Mouse (Mus musculus) forelimb bud, embryonic 11.5 days (tissue): Measurements from ENCODE around the gene Mrps7.

Experiments
- DNase-seq: peaks from one replicate; pipeline ENCODE4 v3.0.0-alpha.2; 2012; ENCODE audit warnings: low read depth, low spot score

Mrps7 gene

DNA sequence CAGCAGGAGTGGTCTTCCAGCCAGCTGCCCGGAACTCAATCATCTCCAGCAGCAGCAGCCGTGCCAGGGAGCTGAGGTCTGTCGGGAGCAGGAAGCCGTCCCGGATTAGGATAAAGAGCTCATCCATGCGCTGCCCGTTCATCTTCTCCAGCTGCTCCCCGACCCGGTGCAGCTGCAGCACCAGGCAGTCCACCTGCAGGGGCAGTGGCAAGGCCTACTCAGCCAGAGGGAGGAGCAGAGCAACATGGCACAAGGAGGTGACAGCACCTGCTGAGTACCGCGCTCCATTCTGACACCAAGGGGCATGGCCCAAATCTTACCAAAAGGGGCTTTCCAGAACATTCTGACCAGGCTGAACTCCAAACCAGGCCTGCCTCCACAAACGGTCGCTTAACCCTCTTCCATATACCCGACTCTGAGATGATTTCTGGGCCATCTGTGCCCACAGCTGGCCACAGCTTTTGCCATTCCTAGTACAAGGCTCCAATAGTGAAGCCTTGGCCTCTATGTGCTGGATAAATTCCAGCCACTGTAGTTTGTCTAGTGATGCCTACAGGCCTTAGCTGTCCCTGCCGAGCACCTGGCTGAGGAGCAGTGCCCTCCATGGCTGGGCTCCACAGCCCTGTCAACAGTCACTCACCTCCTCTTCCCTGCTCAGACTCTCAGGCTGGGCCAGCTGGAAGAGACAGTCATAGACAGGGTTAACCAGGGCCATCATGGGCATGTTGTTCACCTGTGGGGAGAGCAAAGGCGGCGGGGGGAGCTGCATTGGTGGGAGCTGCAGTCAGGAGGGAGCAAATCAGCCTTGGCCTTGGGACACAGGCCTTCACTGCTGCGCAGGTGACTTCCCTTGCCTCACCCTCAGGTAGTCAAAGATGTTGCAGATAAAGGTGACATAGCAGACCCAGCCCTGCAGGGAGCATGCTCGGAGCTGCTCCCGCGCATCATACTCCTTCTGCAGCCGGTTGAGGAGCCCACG lies 5.0 kb downstream of the Mrps7 start:
- DNase-seq = no peak

DNA sequence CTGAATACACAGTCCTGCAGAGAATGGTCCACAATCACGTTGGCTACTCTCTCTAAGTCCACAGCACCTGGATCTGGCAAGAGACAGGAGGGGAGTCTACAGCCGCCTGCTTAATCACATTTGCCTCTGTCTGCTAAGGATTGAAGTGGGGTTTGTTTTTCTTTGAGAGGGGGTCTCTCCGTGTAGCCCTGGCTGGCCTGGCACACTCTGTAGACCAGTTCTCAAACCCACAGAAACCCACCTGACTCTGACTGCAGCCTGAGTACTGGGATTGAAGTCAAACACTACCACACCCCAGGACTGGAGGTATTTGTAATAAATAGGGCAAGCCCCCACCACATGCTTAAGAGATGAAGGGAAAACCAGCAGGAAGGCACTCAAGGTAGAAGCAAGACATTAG lies 5.9 kb downstream of the Mrps7 start:
- DNase-seq = no peak

- no peak for DNase-seq
Measured at GRCm38 (mm10) chr11:115611173-115611572, 7.4 kb downstream of the Mrps7 start.

DNA sequence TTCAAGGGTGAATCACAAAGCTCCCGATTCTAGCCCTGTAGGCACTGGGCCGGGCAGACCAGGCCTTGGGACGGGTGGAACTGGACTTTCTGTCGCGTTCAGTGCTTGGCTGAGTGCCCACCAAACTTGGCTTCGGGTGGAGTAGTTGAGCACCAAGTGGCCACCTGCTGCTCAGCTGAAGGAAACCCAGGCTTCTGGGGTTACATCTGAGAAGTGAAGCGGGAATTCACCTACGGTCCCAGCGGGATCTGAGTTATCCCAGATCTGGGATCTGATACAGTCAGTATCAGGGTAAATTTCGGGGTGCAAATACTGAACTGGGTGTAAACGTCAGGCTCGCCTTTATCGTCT lies 8.3 kb downstream of the Mrps7 start:
- peak; percentile 41 for DNase-seq

DNA sequence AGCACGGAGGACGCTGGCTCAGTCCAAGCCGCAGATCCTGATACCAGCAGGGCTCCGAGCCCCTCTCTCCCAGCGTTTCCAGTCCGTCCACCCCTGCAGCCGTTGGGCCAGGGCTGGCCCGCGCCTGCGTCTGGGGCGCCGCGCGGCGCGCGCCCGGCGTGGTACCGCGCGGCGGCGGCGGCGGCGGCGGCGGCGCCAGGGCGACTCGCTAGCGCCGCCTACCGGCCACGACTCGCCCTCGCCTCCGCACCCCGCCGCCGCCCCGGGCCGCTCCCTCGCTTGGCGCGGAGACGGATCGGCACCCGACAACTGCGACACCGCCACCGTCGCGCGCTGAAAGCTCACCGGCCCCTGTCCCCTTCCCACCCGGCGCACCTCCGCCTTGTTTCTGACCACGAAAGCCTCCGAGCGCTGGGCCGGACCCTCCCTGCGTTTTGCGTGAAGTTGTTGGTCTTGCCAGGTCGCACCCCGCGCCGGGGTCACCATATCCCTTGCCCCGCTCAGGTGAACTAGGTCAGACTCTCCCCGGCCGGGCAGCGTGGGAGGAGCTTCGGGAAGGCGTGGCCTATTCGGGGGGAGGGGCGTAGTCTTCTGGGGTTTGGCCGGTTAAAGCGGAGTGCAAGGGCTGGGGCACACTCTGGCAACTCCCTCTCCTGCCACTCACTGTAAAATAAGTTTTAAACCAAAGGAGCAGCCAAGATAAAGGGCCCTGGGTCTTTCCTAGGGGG lies 8.8 kb downstream of the Mrps7 start, which contains the start of gene Mif4gd:
Gene Mif4gd (minus strand): TSS at position 560 of the 728 bp plus-strand sequence.
- peak; percentile 84 for DNase-seq

DNA sequence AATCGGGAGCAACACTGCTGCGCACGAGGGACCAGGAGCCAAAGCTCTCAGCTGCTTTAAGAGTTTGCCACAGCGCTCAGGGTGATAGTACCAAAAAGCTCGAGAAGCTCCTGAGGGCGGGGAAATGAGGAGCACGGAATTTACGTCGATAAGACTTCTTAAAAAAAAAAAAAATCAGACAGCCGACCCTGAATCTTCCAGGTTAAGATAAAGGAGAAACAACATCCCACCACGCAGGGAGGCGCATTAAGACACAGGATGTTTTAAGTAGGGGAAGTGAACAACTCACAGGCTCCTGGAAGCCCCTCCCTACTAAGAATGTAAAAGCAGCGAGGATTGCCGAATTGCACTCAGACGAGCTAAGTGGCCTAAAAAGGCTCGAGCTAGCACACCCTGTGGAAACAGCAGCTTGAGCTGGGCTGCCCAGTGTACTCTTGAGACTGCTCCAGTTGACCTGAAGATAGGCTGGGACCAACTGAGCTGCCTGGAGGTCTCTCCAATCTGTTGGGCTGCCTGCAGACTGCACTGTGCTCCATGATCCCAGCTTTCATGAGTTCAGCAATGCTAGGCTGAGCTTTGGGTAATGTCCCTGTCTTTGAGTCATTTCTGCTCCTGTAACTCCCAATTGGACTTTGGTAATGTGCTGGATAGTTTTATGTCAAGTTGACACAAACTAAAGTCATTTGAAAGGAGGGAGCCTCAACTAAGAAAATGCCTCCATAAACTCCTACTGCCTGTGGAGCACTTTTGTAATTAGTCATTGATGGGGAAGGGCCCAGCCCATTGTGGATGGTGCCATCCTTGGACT lies 9.6 kb downstream of the Mrps7 start:
- no peak for DNase-seq

- DNase-seq = no peak
Measured at GRCm38 (mm10) chr11:115614346-115615107, 10.8 kb downstream of the Mrps7 start.

- DNase-seq = no peak
Measured at GRCm38 (mm10) chr11:115615108-115615825, 11.5 kb downstream of the Mrps7 start.

GRCm38 (mm10) chr11:115615875-115616274 lies 12.2 kb downstream of the Mrps7 start:
- DNase-seq = no peak

- no peak for DNase-seq
Measured at GRCm38 (mm10) chr11:115616371-115616770, 12.6 kb downstream of the Mrps7 start.

DNA sequence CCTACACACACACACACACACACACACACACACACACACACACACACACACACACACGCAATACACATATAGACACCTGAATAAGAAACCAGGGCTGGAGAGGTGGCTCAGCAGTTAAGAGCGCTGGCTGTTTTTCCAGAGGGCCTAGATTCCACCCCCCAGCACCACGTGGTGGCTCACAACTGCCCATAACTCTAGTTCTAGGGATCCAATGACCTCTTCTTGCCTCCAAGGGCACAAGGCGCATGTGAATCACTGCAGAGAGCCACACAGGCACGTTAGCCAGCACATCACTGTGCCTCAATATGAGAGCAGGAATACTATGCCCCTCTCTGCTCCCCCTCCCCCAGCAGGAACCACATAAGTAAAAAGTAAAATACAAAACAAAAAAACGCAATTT lies 13.2 kb downstream of the Mrps7 start:
- DNase-seq = no peak

- DNase-seq = no peak
Measured at GRCm38 (mm10) chr11:115618001-115618400, 14.3 kb downstream of the Mrps7 start.

DNA sequence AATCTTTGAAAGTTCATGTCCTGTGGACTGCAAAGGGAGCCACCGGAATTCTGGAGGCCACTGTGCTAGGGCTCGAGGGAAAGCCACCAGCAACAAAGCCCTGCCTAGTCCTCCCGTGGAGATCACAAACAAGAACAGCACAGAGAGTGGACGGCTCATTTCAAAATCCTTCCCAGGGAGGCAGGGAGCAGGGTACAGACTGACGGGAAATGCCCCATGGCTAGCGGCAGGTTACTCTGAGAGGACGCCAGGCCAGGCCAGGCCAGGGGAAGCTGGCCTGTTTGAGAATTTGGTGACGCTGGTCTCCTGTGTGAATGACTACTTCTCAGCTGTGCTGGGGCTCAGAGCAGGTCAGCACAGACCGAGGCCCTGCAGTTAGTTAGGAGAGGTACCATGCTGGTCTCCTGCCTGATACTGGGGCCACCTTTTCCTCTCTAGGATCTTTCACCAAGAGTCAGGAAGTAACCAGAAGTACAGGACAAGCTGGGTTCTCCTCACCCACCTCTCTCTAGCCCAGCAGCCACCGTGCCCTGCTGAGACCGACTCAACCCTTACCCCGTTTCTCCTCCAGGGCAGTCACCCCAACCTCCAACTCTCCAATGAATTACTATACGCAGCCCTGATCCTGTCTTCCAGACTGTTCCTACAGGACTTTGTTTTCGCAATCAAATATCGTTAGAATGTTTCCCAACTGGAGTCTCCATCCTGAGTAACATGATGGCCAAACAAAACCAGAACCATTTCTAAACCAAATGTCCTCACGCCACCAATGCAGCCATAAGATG lies 15.2 kb downstream of the Mrps7 start:
- no peak for DNase-seq

DNA sequence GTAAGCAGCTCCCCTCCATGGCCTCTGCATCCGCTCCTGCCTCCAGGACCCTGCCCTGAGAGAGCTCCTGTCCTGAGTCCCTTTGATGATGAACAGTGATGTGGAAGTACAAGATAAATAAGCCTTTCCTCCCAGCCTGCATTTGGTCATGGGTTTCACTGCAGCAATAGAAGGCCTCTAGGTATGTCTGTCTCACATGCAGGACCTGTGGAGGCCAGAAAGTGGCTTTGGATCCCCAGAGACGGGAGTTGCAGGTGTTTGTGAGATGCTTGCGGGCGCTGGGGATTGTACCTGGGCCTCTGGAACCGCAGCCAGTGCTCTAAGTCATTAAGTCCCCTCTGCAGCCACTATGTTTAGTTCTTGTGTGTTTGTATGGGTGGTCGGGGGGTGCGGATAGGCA lies 16.2 kb downstream of the Mrps7 start:
- no peak for DNase-seq

GRCm38 (mm10) chr11:115623487-115624070 lies 19.9 kb downstream of the Mrps7 start:
- no peak for DNase-seq

DNA sequence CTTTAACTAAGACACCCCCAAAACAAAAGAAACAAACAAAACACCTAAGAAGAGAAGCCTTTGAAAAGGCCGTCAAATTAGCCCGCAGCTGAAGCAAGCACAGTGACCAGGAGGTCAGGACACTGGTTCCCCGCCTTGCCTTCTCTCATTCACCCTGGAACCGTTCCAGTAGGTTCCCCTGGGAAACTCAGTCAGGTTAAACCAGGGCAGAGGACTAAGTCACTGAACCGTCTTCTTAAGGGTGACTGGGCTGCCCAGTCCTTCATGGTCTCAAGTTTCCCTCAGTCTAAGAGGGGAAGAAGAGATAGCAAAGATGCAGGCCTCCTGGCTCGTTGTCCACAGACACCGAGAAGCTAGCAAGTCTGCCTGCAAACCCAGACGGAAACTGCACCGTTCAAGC lies 22.2 kb downstream of the Mrps7 start:
- DNase-seq = no peak

DNA sequence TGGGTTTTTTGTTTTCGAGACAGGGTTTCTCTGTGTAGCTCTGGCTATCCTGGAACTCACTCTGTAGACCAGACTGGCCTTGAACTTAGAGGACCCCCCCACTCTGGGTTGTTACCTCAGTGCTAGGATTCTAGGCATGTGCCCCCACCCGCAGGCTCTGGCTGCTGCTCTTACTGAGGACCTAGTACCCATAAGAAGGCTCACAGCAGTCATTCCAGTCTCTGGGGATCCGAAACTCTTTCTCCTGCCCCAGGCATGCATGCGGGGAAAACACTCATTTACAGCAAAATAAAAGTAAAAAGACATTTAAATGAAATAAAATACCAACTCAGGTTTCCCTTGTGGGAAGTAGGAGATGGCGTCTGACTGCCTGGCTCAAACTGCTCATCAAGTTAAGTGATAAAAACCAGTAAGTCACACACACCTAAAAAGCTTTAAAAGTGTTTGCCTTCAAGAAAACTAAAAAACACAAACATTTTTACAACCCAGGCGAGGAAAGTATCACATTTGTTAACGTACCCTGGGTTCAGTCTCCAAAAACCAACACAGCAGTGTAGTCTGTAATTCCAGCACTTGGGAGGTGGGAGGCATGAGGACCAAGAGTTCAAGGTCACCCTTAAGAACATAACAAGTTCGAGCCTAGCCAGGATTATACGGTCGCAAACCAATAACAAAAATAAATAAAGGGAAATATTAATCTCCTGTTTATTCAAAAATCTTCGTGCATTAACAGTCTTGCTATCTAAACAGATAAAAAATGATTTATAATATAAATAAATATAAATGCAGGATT lies 23.3 kb downstream of the Mrps7 start:
- no peak for DNase-seq

GRCm38 (mm10) chr11:115627705-115628464 lies 24.2 kb downstream of the Mrps7 start, which contains the start of gene Slc25a19:
Slc25a19 (minus strand) TSS chr11:115628295.
- peak; percentile 99 for DNase-seq
